Mouse (Mus musculus): ENCODE data around the gene Gm10570.

The Gm10570 gene

DNA sequence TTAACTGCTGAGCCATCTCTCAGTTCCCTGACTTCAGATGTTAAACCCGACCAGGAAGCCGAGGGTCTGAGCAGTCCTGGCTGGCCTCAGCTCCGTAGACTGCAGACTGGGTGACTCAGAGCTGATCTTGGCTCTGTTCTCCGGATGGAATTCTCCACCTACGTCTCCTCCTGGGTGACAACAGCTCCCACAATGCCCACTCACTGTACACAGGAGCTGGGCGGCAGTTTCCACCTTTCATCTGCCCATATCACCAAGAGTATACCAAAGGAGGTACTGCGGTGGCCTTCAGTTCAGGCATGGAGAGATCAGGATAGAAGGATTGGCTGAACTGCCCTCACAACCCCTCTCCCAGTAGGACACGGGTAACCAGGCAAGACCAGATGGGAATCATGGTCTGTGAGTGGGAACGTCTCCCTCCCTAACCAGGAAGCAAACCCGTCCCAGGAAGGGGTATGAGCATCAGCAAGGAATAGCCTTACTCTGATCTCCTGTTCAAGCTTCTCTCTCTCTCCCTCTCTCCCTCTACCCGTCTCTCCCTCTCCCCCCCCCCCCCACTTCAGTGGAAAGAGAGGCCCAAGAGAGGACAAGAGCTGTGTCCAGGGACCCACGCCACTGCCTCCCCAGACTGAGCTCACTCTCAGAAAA, 34.7 kb downstream of the Gm10570 start:
- no peak for DNase-seq (ENCODE audit: low read depth, low spot score)

DNA sequence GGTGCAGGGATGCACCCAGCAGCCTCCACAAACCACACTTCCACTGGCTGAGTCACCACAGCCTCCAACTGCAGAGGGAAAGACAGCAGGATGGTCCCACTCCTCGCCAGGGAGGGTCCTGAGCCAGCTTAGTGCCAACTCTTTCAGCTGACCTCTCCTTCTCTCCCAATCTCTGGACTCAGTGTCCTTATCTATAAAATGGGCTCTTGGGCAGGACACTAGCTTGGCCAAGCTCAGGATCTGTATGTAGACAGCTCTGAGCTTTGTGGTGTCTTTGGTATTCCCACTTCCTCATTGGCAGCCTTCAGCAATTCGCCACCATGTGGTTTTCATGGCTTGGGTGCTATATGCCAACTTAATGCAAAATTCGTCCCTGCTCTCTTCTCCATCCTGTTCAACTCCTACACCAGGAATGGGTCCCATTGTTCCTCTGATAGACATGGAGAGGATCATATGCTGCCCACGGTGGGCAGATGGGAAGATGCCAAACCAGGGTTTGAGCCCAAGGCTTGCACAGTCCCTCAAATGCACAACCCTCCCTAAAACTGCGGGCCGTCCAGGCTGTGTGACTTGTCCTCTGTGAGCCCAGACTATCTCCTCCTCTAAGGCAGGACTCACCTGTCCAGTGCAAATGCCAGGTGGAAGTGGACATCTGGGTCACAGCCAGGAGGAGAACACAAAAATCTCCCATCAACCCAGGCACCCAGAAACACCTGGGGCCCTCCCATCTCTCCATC, 37.7 kb downstream of the Gm10570 start:
- no peak for DNase-seq (ENCODE audit: low read depth, low spot score)

DNA sequence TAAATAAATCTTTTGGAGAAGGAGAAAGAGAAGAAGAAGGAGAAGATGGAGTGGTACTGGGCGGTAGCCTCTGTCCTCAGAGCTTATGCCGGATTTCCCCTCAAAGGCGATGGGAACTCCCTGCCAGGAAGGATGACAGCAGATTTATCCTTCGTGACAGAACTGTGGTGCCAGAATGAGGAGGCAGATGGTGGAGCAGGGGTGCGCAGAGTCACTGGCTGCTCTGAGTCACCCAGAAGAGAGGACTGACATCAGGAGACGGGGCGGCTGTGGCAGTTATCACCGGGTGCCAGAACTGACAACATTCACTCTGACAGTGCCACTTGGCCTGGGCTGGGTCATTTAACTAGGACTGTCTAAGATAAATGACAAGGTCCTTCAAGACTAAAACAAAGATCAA, 38.4 kb downstream of the Gm10570 start:
- no peak for DNase-seq (ENCODE audit: low read depth, low spot score)

DNA sequence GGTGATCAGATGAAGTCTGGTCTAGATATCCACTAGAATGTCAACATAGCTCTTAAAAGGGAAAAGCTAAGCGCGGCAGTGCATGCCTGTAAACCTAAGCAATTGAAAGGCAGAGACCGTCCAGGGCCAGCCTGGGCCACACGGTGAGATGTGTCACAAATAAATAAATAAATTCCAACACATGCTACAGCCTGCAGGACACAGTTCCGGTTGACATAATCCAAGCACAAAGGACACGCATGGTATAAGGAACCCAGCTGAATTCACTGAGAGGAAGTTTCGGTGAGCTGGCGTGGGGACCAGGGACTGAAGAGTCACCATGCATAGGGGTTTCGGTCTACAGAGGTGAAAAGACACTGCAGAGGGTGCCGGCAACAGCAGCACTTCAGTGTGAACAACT, 39.7 kb downstream of the Gm10570 start:
- DNase-seq (ENCODE audit: low read depth, low spot score), result no peak

DNA sequence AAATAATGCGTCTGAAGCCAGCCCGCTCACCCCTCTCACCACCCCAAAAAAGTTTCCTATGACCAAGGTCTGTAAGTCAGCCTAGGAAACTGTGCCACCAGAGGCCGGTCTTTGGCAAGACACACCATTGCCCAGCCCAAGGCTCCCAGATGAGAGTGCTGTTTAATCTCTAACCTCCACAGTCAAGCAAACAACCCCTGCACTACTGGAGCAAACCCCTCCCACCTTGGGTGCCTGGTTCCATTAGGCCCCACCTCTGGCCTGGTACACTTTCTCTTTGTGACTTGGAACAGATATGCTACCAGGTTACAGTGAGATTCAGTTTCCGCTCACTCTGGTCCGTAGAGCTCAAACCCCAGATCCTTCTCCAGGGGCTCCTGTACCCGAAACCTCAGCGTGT, 41.4 kb downstream of the Gm10570 start:
- DNase-seq (ENCODE audit: low read depth, low spot score), result no peak

DNA sequence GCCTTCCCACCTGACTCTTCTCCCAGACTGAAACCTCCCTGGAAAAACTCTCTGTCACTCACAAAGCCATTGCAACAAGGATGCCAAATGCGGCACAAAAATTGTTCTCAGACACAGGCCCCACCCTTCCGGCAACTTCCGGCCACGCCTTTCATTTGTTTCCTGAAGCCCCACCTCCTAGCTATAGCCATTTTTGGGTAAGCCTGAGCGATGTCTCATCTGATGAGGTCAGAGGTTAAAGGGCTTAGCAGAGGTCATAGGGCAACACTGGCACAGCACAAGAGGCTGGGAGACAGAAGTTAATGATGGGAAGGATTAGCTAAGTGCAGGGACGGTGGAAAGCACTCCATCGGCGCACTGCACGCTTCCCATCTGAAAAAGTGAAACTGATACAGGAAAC, 41.9 kb downstream of the Gm10570 start:
- no peak for DNase-seq (ENCODE audit: low read depth, low spot score)

DNA sequence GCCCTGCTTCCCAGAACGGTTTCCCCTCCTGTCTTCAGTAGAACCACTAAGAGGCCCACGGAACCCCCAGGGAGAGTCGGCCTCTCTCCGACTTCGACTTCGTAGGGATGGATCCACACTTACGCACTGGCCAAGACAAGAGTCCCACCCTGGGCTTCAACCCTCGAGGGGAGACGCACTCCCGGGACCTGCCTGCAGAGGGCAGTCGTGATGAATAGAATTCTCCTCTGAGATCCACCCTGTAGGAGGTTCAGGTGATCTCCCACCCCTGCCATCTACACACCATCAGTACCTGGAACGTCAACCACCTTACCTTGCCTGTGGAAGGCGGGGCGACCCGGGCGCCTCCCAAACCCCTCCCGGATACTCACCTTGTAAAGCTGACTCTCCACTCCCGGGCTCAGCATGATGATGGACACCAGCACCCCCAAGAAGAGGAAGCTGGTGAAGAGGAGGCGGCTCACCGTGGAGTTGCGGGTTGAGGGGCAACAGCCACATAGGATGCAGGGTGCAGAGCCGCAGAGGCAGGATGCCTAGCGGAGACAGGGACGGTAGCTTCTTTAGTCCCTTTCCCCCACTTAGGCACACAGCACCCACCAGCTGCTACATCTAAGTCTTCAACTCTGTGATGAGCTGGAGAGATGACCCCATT, 43.6 kb downstream of the Gm10570 start:
- no peak for DNase-seq (ENCODE audit: low read depth, low spot score)

DNA sequence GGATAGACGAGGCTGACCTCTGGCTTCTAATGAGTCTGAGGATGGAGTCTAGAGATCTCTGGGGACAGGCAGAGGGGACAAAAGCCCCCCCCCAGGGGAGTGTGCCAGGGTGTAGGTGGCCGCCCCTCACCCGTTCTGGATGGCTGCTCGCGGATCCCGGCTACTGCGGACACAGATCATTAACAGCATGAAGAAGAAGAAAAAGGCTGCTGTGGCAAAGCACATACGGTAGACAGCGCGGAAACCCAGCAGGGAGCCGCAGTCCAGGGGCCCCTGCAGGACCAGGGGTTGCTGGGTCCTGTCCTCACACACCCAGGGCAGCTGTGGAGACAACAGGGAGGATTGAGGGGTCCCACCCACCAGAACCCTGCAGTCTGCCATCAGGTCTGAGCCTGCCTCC, 44.3 kb downstream of the Gm10570 start:
- no peak for DNase-seq (ENCODE audit: low read depth, low spot score)

DNA sequence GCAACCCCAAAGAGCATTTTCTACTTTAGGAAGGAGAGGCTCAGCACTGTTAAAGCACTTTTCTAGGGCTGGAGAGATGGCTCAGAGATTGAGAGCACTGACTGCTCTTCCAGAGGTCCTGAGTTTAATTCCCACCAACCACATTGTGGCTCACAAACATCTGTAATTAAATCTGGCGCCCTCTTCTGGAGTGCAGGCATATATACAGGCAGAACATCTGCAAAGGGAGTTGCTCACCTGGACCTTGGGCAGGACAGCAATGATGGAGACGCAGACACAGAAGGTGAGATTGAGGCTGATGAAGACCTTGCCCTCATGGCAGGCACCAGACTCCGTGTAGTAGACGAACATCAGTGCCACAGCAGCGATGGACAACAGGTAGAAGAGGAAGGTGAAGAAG, 48.1 kb downstream of the Gm10570 start:
- no peak for DNase-seq (ENCODE audit: low read depth, low spot score)

Measured in brain, embryonic 18.5 days (tissue).